Mouse (Mus musculus) embryo, embryonic 10.5 days (tissue): ENCODE data around the gene Vps13d.
"Not testable (repeated sequence)": the region's sequence is repeated elsewhere in the genome, so short reads cannot be mapped to it uniquely, and the experiment has no call there.

ENCODE experiments used
- DNase-seq: peaks from one replicate; pipeline ENCODE4 v3.0.0-alpha.2; 2015; ENCODE audit warnings: low spot score

Gene Vps13d

DNA sequence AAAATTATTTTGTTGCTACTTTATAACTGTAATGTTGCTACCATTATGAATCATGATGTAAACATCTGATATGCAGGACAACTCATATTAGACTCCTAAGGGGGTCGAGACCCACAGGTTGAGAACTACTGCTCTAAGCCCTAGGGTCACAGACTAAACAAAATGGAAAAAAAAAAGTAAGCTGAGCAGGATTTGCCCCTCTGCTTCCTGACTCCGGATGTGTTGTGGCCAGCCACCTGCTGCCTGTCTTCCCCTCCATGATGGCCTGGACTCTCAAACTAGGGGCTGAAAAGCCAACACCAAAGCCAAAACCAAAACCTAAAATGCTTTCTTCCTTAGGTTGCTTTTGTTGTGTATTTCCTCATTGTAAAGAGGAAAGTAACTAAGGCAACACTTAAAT is 16.3 kb upstream of the Vps13d start:
- DNase-seq, result no peak

GRCm38 (mm10) chr4:145210564-145210963 is 15.8 kb upstream of the Vps13d start:
- DNase-seq, result no peak

- DNase-seq, result peak; percentile 26
Observed at GRCm38 (mm10) chr4:145209690-145210088, 14.9 kb upstream of the Vps13d start.

- DNase-seq, result no peak
Observed at GRCm38 (mm10) chr4:145209076-145209689, 14.4 kb upstream of the Vps13d start.

DNA sequence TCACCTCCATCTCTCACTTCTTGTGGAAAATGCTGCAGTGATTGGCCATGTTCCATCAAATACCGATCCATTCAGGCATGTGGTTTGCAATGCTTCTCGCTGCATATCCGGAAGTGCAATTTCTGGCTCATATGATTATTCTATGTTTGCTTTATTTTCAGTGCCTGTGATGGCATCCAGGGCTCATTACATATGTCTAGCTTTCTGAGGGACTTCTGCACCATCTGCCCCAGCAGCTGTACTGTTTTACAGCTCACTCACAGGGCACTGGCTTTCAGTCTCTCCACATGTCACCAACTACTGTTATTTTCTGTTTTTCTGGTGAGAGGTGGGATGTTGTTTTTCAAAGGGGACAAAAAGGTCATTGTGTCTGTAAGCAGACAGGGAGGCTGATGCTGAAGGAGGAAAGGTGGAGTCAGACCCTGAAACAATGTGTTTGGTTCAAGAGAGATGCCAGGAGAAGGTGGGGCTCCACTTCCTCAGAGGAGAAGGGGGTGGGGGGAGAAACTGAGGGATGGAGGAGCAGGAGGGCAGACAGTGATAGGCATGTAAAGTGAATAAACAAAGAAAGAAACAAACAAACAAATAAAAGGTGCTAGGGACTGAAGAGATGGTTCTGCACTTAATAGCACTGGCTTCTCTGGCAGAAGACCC is 13.0 kb upstream of the Vps13d start:
- no peak for DNase-seq

GRCm38 (mm10) chr4:145204779-145205178 is 10.0 kb upstream of the Vps13d start:
- no peak for DNase-seq

GRCm38 (mm10) chr4:145203305-145203704 is 8.5 kb upstream of the Vps13d start:
- DNase-seq, result no peak

- DNase-seq, result no peak
Observed at GRCm38 (mm10) chr4:145201424-145201823, 6.6 kb upstream of the Vps13d start.

- peak; percentile 6 for DNase-seq
Observed at GRCm38 (mm10) chr4:145199982-145200699, 5.3 kb upstream of the Vps13d start.

GRCm38 (mm10) chr4:145196586-145196985 is 1.8 kb upstream of the Vps13d start:
- no peak for DNase-seq

GRCm38 (mm10) chr4:145195172-145195571 is 367 bp upstream of the Vps13d start:
- DNase-seq, result no peak

DNA sequence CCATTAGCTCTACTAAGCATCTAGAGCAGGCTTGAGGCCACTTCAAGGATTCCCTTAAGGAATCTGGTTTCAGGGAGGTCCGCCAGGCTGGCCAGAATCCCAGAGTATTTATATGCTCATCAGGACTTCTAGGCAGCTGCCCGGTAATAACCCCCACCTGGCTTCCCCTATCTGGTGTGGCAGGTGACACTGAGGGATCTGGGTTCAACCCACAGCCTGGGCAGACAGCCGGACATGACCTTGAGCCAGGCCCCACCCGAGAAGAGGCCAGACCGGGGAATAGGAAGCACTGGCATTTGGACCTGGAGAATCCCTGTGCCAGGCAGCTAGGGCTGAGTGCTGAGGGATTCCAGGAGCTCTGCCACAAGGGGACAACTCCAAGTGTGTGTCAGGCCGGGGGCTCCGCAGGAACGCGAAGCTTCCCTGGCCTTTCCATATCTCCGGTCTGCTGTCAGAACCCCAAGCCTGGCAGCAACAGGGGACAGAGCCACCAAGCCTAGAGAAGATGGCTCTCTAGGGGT is 754 bp downstream of the Vps13d start:
- peak; percentile 27 for DNase-seq

- DNase-seq, result no peak
Observed at GRCm38 (mm10) chr4:145193406-145193805, 1.4 kb downstream of the Vps13d start.

DNA sequence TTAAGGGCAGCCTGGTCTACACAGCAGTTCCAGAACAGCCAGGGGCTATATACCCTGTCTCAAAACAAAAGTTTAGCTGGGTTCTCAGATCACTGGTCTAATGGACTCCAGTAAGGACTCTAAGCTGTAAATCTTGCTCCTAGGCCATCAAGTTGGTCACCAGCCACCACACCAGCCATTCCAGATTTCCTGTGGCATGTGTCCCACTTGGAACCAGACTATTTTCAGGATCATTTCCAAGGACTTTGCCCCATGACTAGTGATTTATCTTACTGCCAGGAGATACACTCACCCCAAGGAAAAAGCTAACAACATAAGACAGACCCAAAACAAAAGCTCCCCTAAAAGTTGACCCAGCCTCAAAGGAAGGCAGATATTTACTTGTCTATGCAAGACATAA is 2.1 kb downstream of the Vps13d start:
- no peak for DNase-seq

DNA sequence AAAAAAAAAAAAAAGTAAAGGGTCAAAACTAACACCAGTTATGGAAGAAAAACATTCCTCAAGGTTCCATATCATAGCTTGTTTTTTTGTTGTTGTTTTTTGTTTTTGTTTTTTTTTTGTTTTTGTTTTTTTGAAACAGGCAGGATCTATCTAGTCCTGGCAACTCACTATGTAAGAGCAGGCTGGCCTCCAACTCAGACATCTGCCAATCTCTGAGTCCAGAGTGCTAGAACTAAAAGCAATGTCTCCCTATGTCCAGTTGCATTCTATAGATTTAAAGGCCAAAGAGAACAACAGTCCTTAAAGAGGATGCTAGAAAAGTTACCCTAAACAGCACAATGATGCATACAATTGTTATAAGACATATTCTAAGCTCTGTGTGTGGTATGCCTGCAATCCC is 6.2 kb downstream of the Vps13d start:
- DNase-seq, result no peak

DNA sequence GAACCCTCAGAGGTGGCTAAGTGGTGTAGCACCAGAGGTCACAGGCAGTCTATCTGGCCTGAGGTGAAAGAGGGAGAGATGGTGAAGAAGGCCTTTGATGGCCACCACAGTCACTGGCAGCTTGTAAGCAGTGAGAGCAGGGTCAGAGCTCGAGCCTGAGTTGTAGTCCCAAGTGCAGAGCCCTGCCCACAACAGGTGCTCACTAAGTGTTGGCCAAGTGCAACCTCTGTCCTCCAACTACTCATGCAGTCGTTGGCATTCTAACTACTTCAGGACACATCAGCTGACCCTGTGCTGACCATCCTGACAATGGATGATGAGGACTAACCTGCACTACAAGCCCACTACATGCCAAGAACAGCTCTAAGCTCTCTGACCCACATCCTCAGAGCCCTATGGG is 7.2 kb downstream of the Vps13d start:
- DNase-seq, result no peak

DNA sequence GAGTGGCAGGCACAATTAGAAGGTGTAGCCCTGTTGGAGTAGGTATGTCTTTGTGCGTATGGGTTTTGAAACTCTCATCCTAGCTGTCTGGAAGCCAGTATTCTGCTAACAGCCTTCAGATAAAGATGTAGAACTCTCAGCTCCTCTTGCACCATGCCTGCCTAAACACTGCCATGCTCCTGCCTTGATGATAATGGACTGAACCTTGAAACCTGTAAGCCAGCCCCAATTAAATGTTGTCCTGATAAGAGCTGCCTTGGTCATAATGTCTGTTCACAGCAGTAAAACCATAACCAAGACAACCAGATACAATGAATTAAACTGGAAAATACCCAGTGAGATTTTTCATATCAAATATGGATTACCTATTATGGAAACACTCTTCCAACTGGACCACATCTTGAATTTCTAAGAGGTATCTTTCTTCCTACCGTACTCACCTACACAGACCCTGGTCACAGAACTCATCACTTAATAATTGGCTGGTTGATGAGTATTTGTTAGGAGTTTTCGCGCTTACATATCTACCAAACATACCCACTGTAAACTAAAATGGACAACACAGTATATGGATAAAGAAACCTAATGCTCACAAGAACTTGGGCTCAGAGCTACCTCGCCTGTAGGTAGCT is 15.8 kb downstream of the Vps13d start:
- DNase-seq, result no peak

DNA sequence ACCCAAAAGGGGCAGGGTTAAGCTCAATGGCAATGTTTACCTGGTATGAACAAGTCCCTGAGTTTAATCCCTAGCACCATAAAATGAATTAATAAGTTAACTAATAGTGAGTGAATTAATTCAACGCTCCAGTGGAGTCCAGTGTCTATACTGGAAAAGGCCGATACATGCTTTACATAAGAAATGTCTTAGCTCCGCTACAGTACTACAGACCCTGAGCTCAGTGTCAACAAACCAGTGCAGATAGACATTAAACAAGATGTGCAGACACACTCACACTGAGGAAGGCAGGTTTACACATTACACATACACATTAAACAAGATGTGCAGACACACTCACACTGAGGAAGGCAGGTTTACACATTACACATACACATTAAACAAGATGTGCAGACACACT is 29.3 kb downstream of the Vps13d start:
- not testable (repeated sequence) for DNase-seq

DNA sequence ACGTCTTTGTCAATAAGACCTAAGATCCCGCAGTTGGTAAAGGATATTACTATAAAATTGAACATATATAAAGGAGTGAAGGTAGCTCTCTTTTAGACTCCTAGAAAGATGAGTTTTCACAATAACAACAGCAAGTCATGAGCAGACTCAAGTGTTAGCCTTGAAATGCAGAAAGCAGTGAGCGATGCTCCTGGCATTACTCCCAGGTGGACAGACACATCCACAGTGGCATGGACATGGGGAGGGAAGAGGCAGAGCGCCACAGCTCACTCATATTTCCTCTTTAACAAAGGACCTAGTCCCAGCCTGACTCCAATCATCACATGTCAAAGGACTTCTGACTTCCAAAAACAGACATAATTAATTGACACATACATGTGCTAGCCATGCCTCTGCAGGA is 30.7 kb downstream of the Vps13d start:
- no peak for DNase-seq

- peak; percentile 48 for DNase-seq
Observed at GRCm38 (mm10) chr4:145161243-145161642, 33.6 kb downstream of the Vps13d start.

DNA sequence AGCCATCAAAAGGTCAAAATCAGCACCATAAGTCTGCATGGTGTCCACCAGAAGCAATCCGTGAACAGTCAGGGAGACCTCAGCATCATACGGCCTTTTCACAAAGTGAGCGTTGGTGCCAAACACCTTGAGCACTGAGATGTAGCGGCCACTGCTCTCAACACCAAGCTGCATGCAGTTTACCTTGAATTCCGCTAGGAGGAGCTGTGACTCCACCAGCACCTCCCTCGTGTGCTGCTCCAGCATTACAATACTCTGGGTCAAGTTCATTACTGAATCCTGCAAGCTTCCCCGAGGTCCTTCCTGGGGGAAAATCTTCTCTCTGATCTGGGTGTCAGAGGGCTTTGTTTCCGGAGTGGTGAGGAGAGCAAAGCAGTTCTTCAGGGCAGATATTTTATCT is 38.8 kb downstream of the Vps13d start:
- DNase-seq, result peak; percentile 71

DNA sequence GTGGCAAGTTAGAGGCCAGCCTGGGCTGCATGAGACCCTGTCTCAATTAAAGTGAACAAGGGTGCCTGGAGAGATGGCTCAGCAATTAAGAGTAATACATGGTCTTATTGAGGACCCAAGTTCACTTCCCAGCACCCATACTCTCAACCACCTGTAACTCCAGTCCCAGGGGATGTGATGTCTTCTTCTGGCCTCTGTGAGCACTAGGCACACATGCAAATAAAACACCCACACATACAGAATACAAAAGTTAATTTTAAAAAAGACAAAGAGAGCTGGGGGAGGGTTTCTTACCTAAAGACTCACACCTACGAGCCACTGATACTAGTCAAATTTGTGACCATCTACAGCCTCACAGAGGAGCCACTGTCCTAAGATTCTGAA is 43.7 kb downstream of the Vps13d start:
- DNase-seq, result no peak
